Mouse (Mus musculus) c-Kit-negative CD71-positive TER-119-positive erythroid progenitor cells, embryonic 14.5 days (primary cell): ENCODE results near the gene Tnfsf11.
A peak's percentile ranks its signal among the peaks of the same experiment; 100 is the strongest.

ENCODE experiments used
- DNase-seq: peaks from one replicate; pipeline ENCODE4 v3.0.0-alpha.2; 2013; ENCODE audit warnings: low read depth, low spot score

Gene Tnfsf11

GRCm38 (mm10) chr14:78287906-78288800 lies 19.7 kb downstream of the Tnfsf11 start:
- DNase-seq = peak; percentile 1

GRCm38 (mm10) chr14:78286011-78286548 lies 21.8 kb downstream of the Tnfsf11 start:
- no peak for DNase-seq

GRCm38 (mm10) chr14:78282490-78282889 lies 25.4 kb downstream of the Tnfsf11 start:
- no peak for DNase-seq

DNA sequence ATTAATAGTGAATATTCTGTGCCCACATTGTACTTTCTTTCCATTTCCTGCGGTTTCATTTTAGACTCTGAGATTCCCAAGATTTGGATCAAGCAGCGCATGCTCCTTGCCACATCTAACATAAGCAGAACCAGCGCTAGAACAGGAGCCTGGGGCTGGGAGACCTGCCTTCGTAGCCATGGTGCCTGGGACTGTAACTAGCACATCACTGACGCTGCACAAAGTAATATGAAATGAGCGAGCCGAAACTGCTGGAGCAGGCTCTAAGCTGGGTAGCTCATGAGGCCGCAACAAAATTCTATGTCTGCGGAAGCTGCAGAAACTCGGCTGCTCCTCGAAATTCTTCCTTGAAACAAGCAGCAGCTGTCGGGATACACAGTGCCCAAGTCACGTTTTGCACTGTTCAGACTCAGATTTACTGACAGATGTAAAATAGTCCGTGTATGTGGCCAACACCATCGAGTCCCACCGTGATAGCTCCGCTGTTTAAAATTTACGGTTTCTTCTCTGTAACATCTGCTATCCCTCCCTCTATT lies 31.4 kb downstream of the Tnfsf11 start:
- no peak for DNase-seq

GRCm38 (mm10) chr14:78274851-78275250 lies 33.0 kb downstream of the Tnfsf11 start:
- no peak for DNase-seq

GRCm38 (mm10) chr14:78274146-78274545 lies 33.7 kb downstream of the Tnfsf11 start:
- no peak for DNase-seq

DNA sequence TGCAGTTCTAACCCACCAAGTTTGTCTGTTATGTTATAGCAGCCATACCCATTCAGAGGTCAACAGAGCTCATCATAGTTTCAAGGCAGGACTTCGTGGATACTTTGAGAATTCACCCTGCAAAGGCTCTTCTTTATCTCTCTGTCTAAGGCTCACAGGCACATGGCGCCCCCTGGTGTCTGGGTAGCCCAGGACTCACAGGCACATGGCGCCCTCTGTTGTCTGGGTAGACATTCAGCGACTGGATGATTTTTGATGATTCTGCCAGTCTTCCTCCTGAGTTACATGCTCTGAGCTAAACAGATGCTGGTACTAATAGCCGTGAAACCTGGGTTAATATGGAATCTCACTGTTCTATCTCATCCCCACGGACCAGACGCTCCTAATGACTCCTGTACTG lies 34.3 kb downstream of the Tnfsf11 start:
- no peak for DNase-seq

DNA sequence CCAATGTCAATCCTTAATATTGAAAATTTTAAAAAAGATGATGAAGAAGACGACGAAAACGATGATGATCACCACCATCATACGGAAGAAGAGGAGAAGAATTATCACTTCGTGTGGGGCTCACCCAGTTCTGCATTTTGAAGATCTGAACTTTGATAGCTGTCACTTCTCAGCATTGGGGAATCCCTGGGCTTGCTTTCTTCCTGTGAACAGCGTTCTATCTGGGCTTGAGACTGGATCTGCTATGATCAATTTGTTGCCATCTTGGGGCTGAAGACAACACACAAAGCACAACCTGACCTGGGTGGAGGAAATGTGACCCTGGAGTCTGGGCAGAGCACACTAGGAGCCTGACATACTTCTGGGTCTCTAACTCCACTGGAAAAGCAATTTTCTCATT lies 43.0 kb downstream of the Tnfsf11 start:
- no peak for DNase-seq

GRCm38 (mm10) chr14:78262596-78262995 lies 45.2 kb downstream of the Tnfsf11 start:
- no peak for DNase-seq

GRCm38 (mm10) chr14:78261246-78261645 lies 46.6 kb downstream of the Tnfsf11 start:
- no peak for DNase-seq

DNA sequence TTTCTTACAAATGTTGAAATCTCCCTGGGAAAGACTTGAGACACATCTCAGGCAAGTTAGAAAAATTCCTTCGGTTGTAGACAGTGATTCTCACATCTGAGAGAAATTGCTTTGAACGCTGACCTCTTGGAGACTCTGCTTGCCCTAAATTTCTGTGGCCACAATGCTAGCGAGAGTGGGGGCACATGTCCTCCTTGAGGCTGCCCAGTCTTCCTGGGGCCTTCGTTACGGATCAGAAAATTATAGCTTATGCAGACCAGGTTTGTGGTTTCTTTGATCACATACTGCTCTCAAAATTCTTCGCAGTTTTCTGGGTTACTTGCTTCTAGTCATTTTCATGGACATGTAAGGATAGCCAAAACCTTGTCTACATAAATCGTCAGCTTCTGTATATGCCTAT lies 53.8 kb downstream of the Tnfsf11 start:
- DNase-seq = no peak

GRCm38 (mm10) chr14:78246601-78247000 lies 61.2 kb downstream of the Tnfsf11 start:
- no peak for DNase-seq

GRCm38 (mm10) chr14:78244811-78245210 lies 63.0 kb downstream of the Tnfsf11 start:
- no peak for DNase-seq

GRCm38 (mm10) chr14:78239346-78239745 lies 68.5 kb downstream of the Tnfsf11 start:
- no peak for DNase-seq

DNA sequence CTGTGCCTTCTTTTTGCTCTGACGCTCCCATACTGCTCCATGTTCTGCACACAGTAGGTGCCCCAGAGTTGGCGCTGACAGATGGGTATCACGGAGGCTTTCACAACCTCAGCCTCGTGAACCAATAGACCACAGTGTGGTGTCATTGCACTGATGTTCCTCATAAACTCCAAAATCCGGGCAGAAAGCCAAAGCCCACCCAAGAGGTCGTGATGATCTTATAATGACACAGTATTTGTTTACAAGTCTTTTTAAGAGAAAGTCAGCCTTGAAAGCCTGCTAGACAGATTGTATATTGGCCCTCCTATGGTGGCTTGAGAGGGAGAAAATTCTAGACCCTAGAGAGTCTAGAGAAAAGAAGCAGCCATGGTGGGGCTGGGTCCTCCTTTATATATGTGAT lies 70.6 kb downstream of the Tnfsf11 start:
- DNase-seq = no peak

DNA sequence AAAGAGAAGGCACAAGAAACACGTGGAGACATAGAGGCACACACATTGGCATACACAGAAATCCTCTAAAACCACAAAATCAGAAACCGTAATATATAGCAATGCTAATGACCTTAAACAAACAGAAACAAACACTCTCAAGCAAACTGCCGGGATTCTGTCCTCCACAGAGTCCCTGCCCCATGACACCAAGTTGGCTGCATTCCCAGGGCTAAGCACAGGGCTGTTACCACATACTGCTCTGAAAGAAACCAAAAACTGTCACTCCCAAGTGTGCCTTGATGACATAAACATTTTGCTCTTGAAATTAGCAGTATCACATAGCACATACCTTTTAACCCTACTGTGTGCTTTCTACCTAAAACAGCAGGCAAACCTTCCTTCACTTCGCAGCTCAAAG lies 71.7 kb downstream of the Tnfsf11 start:
- no peak for DNase-seq

- DNase-seq = no peak
These were observed 72.5 kb downstream of the Tnfsf11 start for GRCm38 (mm10) chr14:78235296-78235695.

- DNase-seq = no peak
These were observed 78.8 kb downstream of the Tnfsf11 start for GRCm38 (mm10) chr14:78229012-78229411.
